Mouse (Mus musculus): ENCODE measurements around the gene Plscr3. TPM values are rescaled to one million over a fixed set of nuclear protein-coding genes. Genes with fewer than 3 reads are reported as not detected.

Plscr3 gene
- total and polyA plus RNA-seq, 2 experiments, result 1.5 to 18.5 TPM

DNA sequence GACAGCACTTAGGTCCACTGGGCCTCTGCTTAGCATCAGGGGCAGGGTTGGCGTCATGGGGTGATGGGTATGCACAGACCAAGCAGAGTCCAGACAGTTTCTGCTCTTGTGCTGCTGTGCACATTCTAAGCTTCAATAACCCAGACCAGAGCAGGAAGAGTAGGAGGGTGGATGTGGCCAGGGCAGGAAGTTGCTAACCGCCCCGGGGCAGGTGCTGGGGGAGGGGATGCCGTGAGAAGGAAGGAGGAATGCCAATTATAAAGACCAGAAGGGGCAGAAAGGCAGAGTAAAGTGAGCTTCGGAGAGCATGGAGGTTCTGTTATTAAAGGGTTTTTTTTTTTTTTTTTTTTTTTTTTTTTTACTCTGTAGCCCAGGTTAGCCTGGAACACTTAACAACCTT, 48.5 kb downstream of the Plscr3 start:
- H3K4me1 ChIP-seq (ENCODE audit: control insufficient read depth, insufficient read depth, low read length), result no peaks in the 10 kb centered on the region
- no peaks in the 10 kb centered on the region for H3K79me2 ChIP-seq (ENCODE audit: control insufficient read depth, insufficient read depth, low read length)
- no peak overlapping the region for H3K9ac ChIP-seq (ENCODE audit: low read depth, low read length)
- TF ChIP-seq CTCF (IDR thresholded peaks at IDR 0.05; ENCODE audit: low read depth, low read length) (no peak), POLR2A (IDR thresholded peaks at IDR 0.05; ENCODE audit: extremely low read depth, insufficient read depth, low read length) (no peak)
- no peaks in the 10 kb centered on the region for H3K27me3 ChIP-seq (ENCODE audit: control insufficient read depth, insufficient read depth, low read length)
- no peak for DNase-seq (ENCODE audit: extremely low read depth, low read depth, low spot score)
- H3K27ac ChIP-seq (replicated peaks; ENCODE audit: insufficient read depth, low read depth, low read length), result no peak overlapping the region
- H3K36me3 ChIP-seq (ENCODE audit: control insufficient read depth, insufficient read depth, low read length), result no peaks in the 10 kb centered on the region
- no peak overlapping the region for H3K4me3 ChIP-seq (ENCODE audit: insufficient read depth, low read depth, low read length)
- 72% methylated on average over 5 of the region's 5 CpGs for WGBS

DNA sequence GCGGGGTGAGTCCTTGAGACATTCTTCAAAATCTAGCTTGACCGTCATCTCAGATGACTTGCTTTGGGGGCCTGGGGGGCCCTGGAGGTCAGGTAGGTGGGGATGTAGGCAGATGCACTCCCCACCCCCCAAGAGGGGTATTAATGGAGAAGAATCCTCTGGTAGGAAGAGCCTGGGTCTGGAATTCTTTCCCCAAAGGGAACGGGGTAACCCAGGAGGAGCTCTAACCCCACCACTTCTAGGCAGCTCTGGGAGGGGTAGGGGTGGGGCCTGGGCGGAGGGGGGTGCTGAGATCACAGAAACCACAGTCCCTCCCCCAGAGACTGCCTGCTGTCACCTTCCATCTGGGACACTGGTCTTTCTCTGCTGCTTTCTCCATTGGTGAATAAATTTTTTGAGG, 49.1 kb downstream of the Plscr3 start, which contains the start of gene Acap1:
Gene Acap1 (minus strand): TSS at position 249 of the 400 bp plus-strand sequence.
- H3K4me1 ChIP-seq (ENCODE audit: control insufficient read depth, insufficient read depth, low read length), result no peaks in the 10 kb centered on the region
- 79% methylated on average over 4 of the region's 4 CpGs for WGBS
- H3K27ac ChIP-seq (replicated peaks; ENCODE audit: insufficient read depth, low read depth, low read length), result no peak within 1 kb of the TSS
- no peaks in the 10 kb centered on the region for H3K27me3 ChIP-seq (ENCODE audit: control insufficient read depth, insufficient read depth, low read length)
- DNase-seq (ENCODE audit: extremely low read depth, low read depth, low spot score), result no peak
- TF ChIP-seq CTCF (IDR thresholded peaks at IDR 0.05; ENCODE audit: low read depth, low read length), result no peak
- no peak for TF ChIP-seq POLR2A (IDR thresholded peaks at IDR 0.05; ENCODE audit: extremely low read depth, insufficient read depth, low read length)
- H3K9ac ChIP-seq (ENCODE audit: low read depth, low read length), result no peak within 1 kb of the TSS
- H3K4me3 ChIP-seq (ENCODE audit: insufficient read depth, low read depth, low read length), result no peak within 1 kb of the TSS
- H3K36me3 ChIP-seq (ENCODE audit: control insufficient read depth, insufficient read depth, low read length), result no peaks in the 10 kb centered on the region
- H3K79me2 ChIP-seq (ENCODE audit: control insufficient read depth, insufficient read depth, low read length), result no peaks in the 10 kb centered on the region

DNA sequence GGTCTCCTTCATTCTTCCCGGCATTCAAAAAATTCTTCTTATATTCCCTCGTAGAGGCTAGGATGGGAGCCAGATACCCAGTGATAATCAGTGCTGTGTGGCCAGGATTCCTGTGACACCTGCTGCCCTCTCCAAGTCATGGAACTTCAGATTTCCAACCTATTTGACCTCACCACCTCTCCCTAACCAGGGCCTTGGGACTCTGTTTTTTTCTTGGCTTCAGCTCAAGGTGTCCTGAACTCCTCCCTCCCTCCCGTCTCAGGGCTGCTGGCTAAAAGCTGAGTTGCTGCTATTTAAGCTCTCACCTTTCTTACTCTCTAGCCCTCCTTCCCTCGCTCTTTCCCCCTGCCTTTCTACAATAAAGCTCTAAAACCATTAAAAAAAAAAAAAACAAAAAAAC, 53.7 kb downstream of the Plscr3 start:
- WGBS, result 46% methylated on average over 4 of the region's 4 CpGs
- no peak overlapping the region for H3K4me3 ChIP-seq (ENCODE audit: insufficient read depth, low read depth, low read length)
- no peaks in the 10 kb centered on the region for H3K4me1 ChIP-seq (ENCODE audit: control insufficient read depth, insufficient read depth, low read length)
- H3K79me2 ChIP-seq (ENCODE audit: control insufficient read depth, insufficient read depth, low read length), result no peaks in the 10 kb centered on the region
- TF ChIP-seq CTCF (IDR thresholded peaks at IDR 0.05; ENCODE audit: low read depth, low read length), result no peak
- TF ChIP-seq POLR2A (IDR thresholded peaks at IDR 0.05; ENCODE audit: extremely low read depth, insufficient read depth, low read length), result no peak
- H3K27me3 ChIP-seq (ENCODE audit: control insufficient read depth, insufficient read depth, low read length), result no peaks in the 10 kb centered on the region
- H3K27ac ChIP-seq (replicated peaks; ENCODE audit: insufficient read depth, low read depth, low read length), result no peak overlapping the region
- no peak overlapping the region for H3K9ac ChIP-seq (ENCODE audit: low read depth, low read length)
- DNase-seq (ENCODE audit: extremely low read depth, low read depth, low spot score), result no peak
- H3K36me3 ChIP-seq (ENCODE audit: control insufficient read depth, insufficient read depth, low read length), result peaks cover 2% of the 10 kb centered on the region; the same call in 1 of the 2 replicates

DNA sequence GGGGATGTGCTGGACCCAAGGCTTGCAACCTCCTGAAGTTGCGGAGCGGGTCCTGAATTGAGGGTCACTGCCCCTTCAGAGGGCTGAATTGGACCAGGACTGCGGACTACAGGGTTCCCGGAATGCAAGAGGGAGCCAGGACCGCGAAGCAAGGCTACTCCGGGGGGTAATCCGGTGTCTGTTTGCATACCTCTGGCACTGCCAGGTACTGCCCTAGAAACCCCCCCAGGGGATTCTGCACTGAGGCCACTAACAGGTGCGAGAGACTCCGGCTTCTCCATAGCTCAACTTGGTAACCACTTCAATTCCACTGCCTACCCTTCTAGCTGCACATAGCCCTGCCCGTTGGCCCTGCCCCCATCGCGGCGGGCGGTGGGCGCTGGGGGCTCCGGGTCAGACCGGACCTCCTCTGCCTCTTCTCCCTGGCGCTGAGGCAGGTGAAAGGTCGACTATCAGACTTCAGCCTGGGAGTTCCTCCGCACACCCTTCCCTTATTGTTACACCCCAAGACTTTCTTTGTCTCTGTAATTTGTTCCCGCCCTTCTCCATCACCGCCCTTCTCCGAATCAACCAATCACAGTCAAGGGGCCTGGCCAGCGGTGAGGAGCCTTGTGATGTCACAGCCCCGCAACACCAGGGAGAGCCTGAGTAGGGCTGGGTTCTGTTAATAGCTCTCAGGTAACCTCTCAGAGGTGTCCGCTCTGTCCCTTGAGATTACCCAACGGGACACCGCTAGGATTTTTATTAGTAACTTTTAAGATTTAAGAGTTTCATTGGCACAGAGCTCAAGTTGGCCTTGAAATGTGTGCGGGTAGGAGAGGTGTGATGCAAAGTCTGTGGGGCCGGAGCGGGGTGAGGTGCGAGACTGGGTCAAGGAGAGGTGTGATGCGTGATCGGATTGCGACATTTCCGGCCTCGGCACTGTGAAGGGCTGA, 54.6 kb downstream of the Plscr3 start, which contains the start of the genes 2810408A11Rik and Neurl4:
Gene 2810408A11Rik (minus strand): TSS at position 517 of the 935 bp plus-strand sequence.
Gene Neurl4 (plus strand): TSS at position 602 of the 935 bp plus-strand sequence.
- no peaks in the 10 kb centered on the region for H3K4me1 ChIP-seq (ENCODE audit: control insufficient read depth, insufficient read depth, low read length)
- H3K36me3 ChIP-seq (ENCODE audit: control insufficient read depth, insufficient read depth, low read length), result peaks cover 2% of the 10 kb centered on the region; the same call in 1 of the 2 replicates
- no peaks in the 10 kb centered on the region for H3K79me2 ChIP-seq (ENCODE audit: control insufficient read depth, insufficient read depth, low read length)
- peak; percentile 82 for DNase-seq (ENCODE audit: extremely low read depth, low read depth, low spot score)
- H3K27ac ChIP-seq (replicated peaks; ENCODE audit: insufficient read depth, low read depth, low read length), result peak within 1 kb of the TSS; percentile 69
- WGBS, result 2% methylated on average over 38 of the region's 38 CpGs
- H3K27me3 ChIP-seq (ENCODE audit: control insufficient read depth, insufficient read depth, low read length), result no peaks in the 10 kb centered on the region
- peak within 1 kb of the TSS; percentile 67 for H3K9ac ChIP-seq (ENCODE audit: low read depth, low read length)
- TF ChIP-seq POLR2A (IDR thresholded peaks at IDR 0.05; ENCODE audit: extremely low read depth, insufficient read depth, low read length), result 0 out of 2 replicates have a peak, but pooled peaks have one; percentile 37
- no peak for TF ChIP-seq CTCF (IDR thresholded peaks at IDR 0.05; ENCODE audit: low read depth, low read length)
- H3K4me3 ChIP-seq (ENCODE audit: insufficient read depth, low read depth, low read length), result peak within 1 kb of the TSS; percentile 64

DNA sequence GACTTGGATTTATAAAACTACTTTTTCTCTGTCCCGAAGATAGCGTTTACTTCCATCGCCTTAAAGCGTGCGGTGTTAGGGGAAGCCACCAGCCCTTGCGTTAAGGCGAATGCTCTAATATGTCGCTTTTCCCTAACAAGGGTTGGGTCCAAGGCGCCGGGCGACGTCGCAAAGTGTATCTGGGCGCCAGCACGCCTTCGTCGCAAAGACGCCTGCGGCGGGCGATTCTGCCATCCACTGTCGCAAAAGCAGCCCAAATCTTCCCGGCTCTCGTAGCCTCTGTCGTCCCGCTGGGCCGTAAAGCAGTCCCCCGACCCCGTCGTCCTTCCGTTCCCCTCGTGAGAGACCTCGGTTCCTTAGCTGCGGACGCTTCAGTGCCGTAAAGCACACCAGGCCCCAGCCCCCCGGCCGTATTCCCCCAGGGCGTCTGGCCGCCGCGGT, 55.2 kb downstream of the Plscr3 start:
- WGBS, result 0% methylated on average over 42 of the region's 42 CpGs
- TF ChIP-seq POLR2A (IDR thresholded peaks at IDR 0.05; ENCODE audit: extremely low read depth, insufficient read depth, low read length) (0 out of 2 replicates have a peak, but pooled peaks have one; percentile 46), CTCF (IDR thresholded peaks at IDR 0.05; ENCODE audit: low read depth, low read length) (no peak)
- Histone ChIP-seq H3K27me3 (ENCODE audit: control insufficient read depth, insufficient read depth, low read length) (no peaks in the 10 kb centered on the region), H3K36me3 (ENCODE audit: control insufficient read depth, insufficient read depth, low read length) (peaks cover 2% of the 10 kb centered on the region; the same call in 1 of the 2 replicates), H3K4me1 (ENCODE audit: control insufficient read depth, insufficient read depth, low read length) (no peaks in the 10 kb centered on the region), H3K9ac (ENCODE audit: low read depth, low read length) (peak overlapping the region; percentile 67), H3K4me3 (ENCODE audit: insufficient read depth, low read depth, low read length) (peak overlapping the region; percentile 64), H3K27ac (replicated peaks; ENCODE audit: insufficient read depth, low read depth, low read length) (peak overlapping the region; percentile 69), H3K79me2 (ENCODE audit: control insufficient read depth, insufficient read depth, low read length) (no peaks in the 10 kb centered on the region)
- DNase-seq (ENCODE audit: extremely low read depth, low read depth, low spot score), result peak; percentile 88

Other genes starting within 250 kb of the Plscr3 start
Only the 30 nearest of the 43 such genes appear.
- 1.0 and 1.4 TPM in 2 replicates for gene Tnfsf13, start 160.6 kb upstream of the Plscr3 start, total RNA-seq (2014; rRNA removed)
- 0.58 and 1.1 TPM in 2 replicates for gene Tnfsf13, start 160.6 kb upstream of the Plscr3 start, polyA plus RNA-seq (2012; rRNA removed)
- gene Tnfsf12, start 150.5 kb upstream of the Plscr3 start, total RNA-seq (2014; rRNA removed), result 2.6 and 3.0 TPM in 2 replicates
- gene Tnfsf12, start 150.5 kb upstream of the Plscr3 start, polyA plus RNA-seq (2012; rRNA removed), result 9.5 and 18.0 TPM in 2 replicates
- gene Tnfsfm13, start 150.3 kb upstream of the Plscr3 start, total RNA-seq (2014; rRNA removed), result 2.5 and 3.4 TPM in 2 replicates
- gene Tnfsfm13, start 150.3 kb upstream of the Plscr3 start, polyA plus RNA-seq (2012; rRNA removed), result 2.6 and 3.6 TPM in 2 replicates
- gene Polr2a, start 87.7 kb upstream of the Plscr3 start, total RNA-seq (2014; rRNA removed), result 10.0 and 12.6 TPM in 2 replicates
- 9.9 and 10.6 TPM in 2 replicates for gene Polr2a, start 87.7 kb upstream of the Plscr3 start, polyA plus RNA-seq (2012; rRNA removed)
- not detected in 2 replicates for gene Slc35g3, start 84.4 kb upstream of the Plscr3 start, total RNA-seq (2014; rRNA removed)
- gene Slc35g3, start 84.4 kb upstream of the Plscr3 start, polyA plus RNA-seq (2012; rRNA removed), result not detected in 2 replicates
- 2.6 and 4.4 TPM in 2 replicates for gene Zbtb4, start 80.5 kb upstream of the Plscr3 start, total RNA-seq (2014; rRNA removed)
- 8.2 and 9.7 TPM in 2 replicates for gene Zbtb4, start 80.5 kb upstream of the Plscr3 start, polyA plus RNA-seq (2012; rRNA removed)
- 0.46 and 0.54 TPM in 2 replicates for gene Chrnb1, start 50.4 kb upstream of the Plscr3 start, total RNA-seq (2014; rRNA removed)
- 0.28 and 0.35 TPM in 2 replicates for gene Chrnb1, start 50.4 kb upstream of the Plscr3 start, polyA plus RNA-seq (2012; rRNA removed)
- 0.18 and 0.20 TPM in 2 replicates for gene Fgf11, start 44.5 kb upstream of the Plscr3 start, total RNA-seq (2014; rRNA removed)
- gene Fgf11, start 44.5 kb upstream of the Plscr3 start, polyA plus RNA-seq (2012; rRNA removed), result 0.33 and 0.34 TPM in 2 replicates
- gene Tmem102, start 40.8 kb upstream of the Plscr3 start, total RNA-seq (2014; rRNA removed), result 2.3 and 2.4 TPM in 2 replicates
- gene Tmem102, start 40.8 kb upstream of the Plscr3 start, polyA plus RNA-seq (2012; rRNA removed), result 13.5 and 15.7 TPM in 2 replicates
- gene Gm39566, start 31.1 kb upstream of the Plscr3 start, total RNA-seq (2014; rRNA removed), result not detected in 2 replicates
- gene Gm39566, start 31.1 kb upstream of the Plscr3 start, polyA plus RNA-seq (2012; rRNA removed), result not detected in 2 replicates
- gene Spem2, start 27.9 kb upstream of the Plscr3 start, total RNA-seq (2014; rRNA removed), result not detected in 2 replicates
- not detected in 2 replicates for gene Spem2, start 27.9 kb upstream of the Plscr3 start, polyA plus RNA-seq (2012; rRNA removed)
- not detected in 2 replicates for gene Spem1, start 24.2 kb upstream of the Plscr3 start, total RNA-seq (2014; rRNA removed)
- gene Spem1, start 24.2 kb upstream of the Plscr3 start, polyA plus RNA-seq (2012; rRNA removed), result 0.09 TPM in 1 of 2 replicates, not detected in the other
- 0.18 and 0.34 TPM in 2 replicates for gene Nlgn2, start 8.6 kb upstream of the Plscr3 start, total RNA-seq (2014; rRNA removed)
- 0.93 and 1.9 TPM in 2 replicates for gene Nlgn2, start 8.6 kb upstream of the Plscr3 start, polyA plus RNA-seq (2012; rRNA removed)
- gene Tmem256, start 7.9 kb upstream of the Plscr3 start, total RNA-seq (2014; rRNA removed), result 326 and 353 TPM in 2 replicates
- 284 and 370 TPM in 2 replicates for gene Tmem256, start 7.9 kb upstream of the Plscr3 start, polyA plus RNA-seq (2012; rRNA removed)
- 0.07 and 0.18 TPM in 2 replicates for gene Tnk1, start 12.4 kb downstream of the Plscr3 start, total RNA-seq (2014; rRNA removed)
- gene Tnk1, start 12.4 kb downstream of the Plscr3 start, polyA plus RNA-seq (2012; rRNA removed), result 0.17 TPM in 2 replicates
- not detected in 2 replicates for gene Tmem95, start 31.6 kb downstream of the Plscr3 start, total RNA-seq (2014; rRNA removed)
- not detected in 2 replicates for gene Tmem95, start 31.6 kb downstream of the Plscr3 start, polyA plus RNA-seq (2012; rRNA removed)
- gene Kctd11, start 35.0 kb downstream of the Plscr3 start, total RNA-seq (2014; rRNA removed), result 0.65 and 1.0 TPM in 2 replicates
- 0.68 and 1.6 TPM in 2 replicates for gene Kctd11, start 35.0 kb downstream of the Plscr3 start, polyA plus RNA-seq (2012; rRNA removed)
- 1.2 and 1.9 TPM in 2 replicates for gene Acap1, start 49.2 kb downstream of the Plscr3 start, total RNA-seq (2014; rRNA removed)
- 2.3 and 3.3 TPM in 2 replicates for gene Acap1, start 49.2 kb downstream of the Plscr3 start, polyA plus RNA-seq (2012; rRNA removed)
- gene 2810408A11Rik, start 54.6 kb downstream of the Plscr3 start, total RNA-seq (2014; rRNA removed), result 0.13 and 0.18 TPM in 2 replicates
- 0.06 and 0.11 TPM in 2 replicates for gene 2810408A11Rik, start 54.6 kb downstream of the Plscr3 start, polyA plus RNA-seq (2012; rRNA removed)
- gene Neurl4, start 54.7 kb downstream of the Plscr3 start, total RNA-seq (2014; rRNA removed), result 10.1 and 14.0 TPM in 2 replicates
- gene Neurl4, start 54.7 kb downstream of the Plscr3 start, polyA plus RNA-seq (2012; rRNA removed), result 12.6 and 20.7 TPM in 2 replicates
- 7.0 and 8.5 TPM in 2 replicates for gene Gps2, start 67.5 kb downstream of the Plscr3 start, total RNA-seq (2014; rRNA removed)
- gene Gps2, start 67.5 kb downstream of the Plscr3 start, polyA plus RNA-seq (2012; rRNA removed), result 32.3 and 41.0 TPM in 2 replicates
- 321 and 404 TPM in 2 replicates for gene Eif5a, start 75.6 kb downstream of the Plscr3 start, total RNA-seq (2014; rRNA removed)
- gene Eif5a, start 75.6 kb downstream of the Plscr3 start, polyA plus RNA-seq (2012; rRNA removed), result 374 and 408 TPM in 2 replicates
- not detected in 2 replicates for gene Ybx2, start 89.4 kb downstream of the Plscr3 start, total RNA-seq (2014; rRNA removed)
- gene Ybx2, start 89.4 kb downstream of the Plscr3 start, polyA plus RNA-seq (2012; rRNA removed), result 0.20 TPM in 1 of 2 replicates, not detected in the other
- gene Slc2a4, start 101.8 kb downstream of the Plscr3 start, total RNA-seq (2014; rRNA removed), result 0.60 and 0.83 TPM in 2 replicates
- gene Slc2a4, start 101.8 kb downstream of the Plscr3 start, polyA plus RNA-seq (2012; rRNA removed), result 0.39 and 0.58 TPM in 2 replicates
- gene Cldn7, start 118.4 kb downstream of the Plscr3 start, total RNA-seq (2014; rRNA removed), result 0.20 and 0.37 TPM in 2 replicates
- 0.26 and 0.46 TPM in 2 replicates for gene Cldn7, start 118.4 kb downstream of the Plscr3 start, polyA plus RNA-seq (2012; rRNA removed)
- gene Ctdnep1, start 134.8 kb downstream of the Plscr3 start, total RNA-seq (2014; rRNA removed), result 6.6 and 13.4 TPM in 2 replicates
- gene Ctdnep1, start 134.8 kb downstream of the Plscr3 start, polyA plus RNA-seq (2012; rRNA removed), result 39.1 and 45.3 TPM in 2 replicates
- gene Elp5, start 136.1 kb downstream of the Plscr3 start, total RNA-seq (2014; rRNA removed), result 19.5 and 21.3 TPM in 2 replicates
- 30.8 and 33.7 TPM in 2 replicates for gene Elp5, start 136.1 kb downstream of the Plscr3 start, polyA plus RNA-seq (2012; rRNA removed)
- 175 and 176 TPM in 2 replicates for gene Gabarap, start 144.8 kb downstream of the Plscr3 start, total RNA-seq (2014; rRNA removed)
- gene Gabarap, start 144.8 kb downstream of the Plscr3 start, polyA plus RNA-seq (2012; rRNA removed), result 430 and 476 TPM in 2 replicates
- gene Phf23, start 149.4 kb downstream of the Plscr3 start, total RNA-seq (2014; rRNA removed), result 8.0 and 8.5 TPM in 2 replicates
- gene Phf23, start 149.4 kb downstream of the Plscr3 start, polyA plus RNA-seq (2012; rRNA removed), result 8.8 and 12.1 TPM in 2 replicates
- 2.8 TPM in 2 replicates for gene Dvl2, start 154.2 kb downstream of the Plscr3 start, total RNA-seq (2014; rRNA removed)
- gene Dvl2, start 154.2 kb downstream of the Plscr3 start, polyA plus RNA-seq (2012; rRNA removed), result 3.7 and 4.5 TPM in 2 replicates